Mouse (Mus musculus) left cerebral cortex, postnatal 14 days (tissue): Measurements from ENCODE around the gene Cdk4. TPM values are rescaled to one million over a fixed set of nuclear protein-coding genes. Genes with fewer than 3 reads are reported as not detected.
"Not testable (repeated sequence)": the region's sequence is repeated elsewhere in the genome, so short reads cannot be mapped to it uniquely, and the experiment has no call there.

Experiments used
- DNase-seq, 2 experiments: peaks; one replicate each; pipeline ENCODE4 v3.0.0; 2021 to 2022; ENCODE audit warnings: low spot score in 2 of 2, mixed read lengths in 1 of 2
- intact Hi-C: fragments of 180-260 bp; cut with DNase I; formaldehyde crosslinking; loops from one replicate; pipeline ENCODE4 v1.15.1; 2025
- total RNA-seq, 2 experiments: library from RNA; stranded (reverse); gene quantifications; 2 replicates each; pipeline ENCODE4 v1.2.3; 2021

The Cdk4 gene
- total RNA-seq, 2 experiments from 2014 or later = 88.3 to 106 TPM

GRCm38 (mm10) chr10:127070190-127071121 lies 7.1 kb downstream of the Cdk4 start, which contains the start of gene Tspan31:
TSS of gene Tspan31 (minus strand) at chr10:127070264.
- intact Hi-C loops = no loop called here
- peak; percentile 95 to 97 for DNase-seq

GRCm38 (mm10) chr10:127071203-127071602 lies 7.9 kb downstream of the Cdk4 start:
- no peak for DNase-seq
- intact Hi-C loops = no loop called here

GRCm38 (mm10) chr10:127072270-127072669 lies 8.9 kb downstream of the Cdk4 start:
- intact Hi-C loops, DNase-seq: not testable (repeated sequence)

- intact Hi-C loops = not testable (repeated sequence)
Observed at GRCm38 (mm10) chr10:127072969-127073368, 9.6 kb downstream of the Cdk4 start.

GRCm38 (mm10) chr10:127073981-127074380 lies 10.6 kb downstream of the Cdk4 start:
- DNase-seq = no peak
- intact Hi-C loops = no loop called here

More at GRCm38 (mm10) chr10:127072969-127073368, 9.6 kb downstream of the Cdk4 start:
- DNase-seq = not testable (repeated sequence)

GRCm38 (mm10) chr10:127075080-127075479 lies 11.7 kb downstream of the Cdk4 start, which contains the start of gene Agap2:
TSS of gene Agap2 (plus strand) at chr10:127075284.
- no peak for DNase-seq
- intact Hi-C loops = loop anchor here (5.0 kb wide), 1 partner anchor 97 kb away; no protein-coding TSS in a partner anchor

GRCm38 (mm10) chr10:127075651-127076050 lies 12.3 kb downstream of the Cdk4 start:
- intact Hi-C loops = loop anchor here (5.0 kb wide), 1 partner anchor 97 kb away; no protein-coding TSS in a partner anchor
- no peak for DNase-seq

- intact Hi-C loops = loop anchor here (5.0 kb wide), 1 partner anchor 96 kb away; no protein-coding TSS in a partner anchor
- peak in 1 of 2 experiments; percentile 58 for DNase-seq
Observed at GRCm38 (mm10) chr10:127076082-127076481, 12.7 kb downstream of the Cdk4 start.

- peak; percentile 60 to 68 for DNase-seq
Observed at GRCm38 (mm10) chr10:127077515-127077914, 14.2 kb downstream of the Cdk4 start.

GRCm38 (mm10) chr10:127078001-127078676 lies 14.8 kb downstream of the Cdk4 start:
- DNase-seq = peak; percentile 67 to 88
- intact Hi-C loops = loop anchor here (5.0 kb wide), 1 partner anchor 94 kb away; no protein-coding TSS in a partner anchor

More at GRCm38 (mm10) chr10:127077515-127077914, 14.2 kb downstream of the Cdk4 start:
- intact Hi-C loops = loop anchor here (5.0 kb wide), 1 partner anchor 95 kb away; no protein-coding TSS in a partner anchor

GRCm38 (mm10) chr10:127078677-127079575 lies 15.6 kb downstream of the Cdk4 start:
- intact Hi-C loops = loop anchor here (5.0 kb wide), 1 partner anchor 93 kb away; no protein-coding TSS in a partner anchor
- peak; percentile 82 to 84 for DNase-seq

- intact Hi-C loops = loop anchor here (5.0 kb wide), 1 partner anchor 92 kb away; no protein-coding TSS in a partner anchor
- DNase-seq = no peak
Observed at GRCm38 (mm10) chr10:127079665-127080391, 16.5 kb downstream of the Cdk4 start.

GRCm38 (mm10) chr10:127080901-127081780 lies 17.8 kb downstream of the Cdk4 start:
- intact Hi-C loops = no loop called here
- peak; percentile 69 to 70 for DNase-seq

GRCm38 (mm10) chr10:127081996-127082620 lies 18.8 kb downstream of the Cdk4 start:
- DNase-seq = peak in 1 of 2 experiments; percentile 64
- intact Hi-C loops = no loop called here

- DNase-seq = no peak
- intact Hi-C loops = no loop called here
Observed at GRCm38 (mm10) chr10:127083292-127083914, 20.1 kb downstream of the Cdk4 start.

- intact Hi-C loops = no loop called here
Observed at GRCm38 (mm10) chr10:127083915-127084306, 20.6 kb downstream of the Cdk4 start.

More at GRCm38 (mm10) chr10:127083915-127084306, 20.6 kb downstream of the Cdk4 start:
- DNase-seq = no peak
